ENCODE assay signal across 20 mouse cellular contexts in the genomic region with DNA sequence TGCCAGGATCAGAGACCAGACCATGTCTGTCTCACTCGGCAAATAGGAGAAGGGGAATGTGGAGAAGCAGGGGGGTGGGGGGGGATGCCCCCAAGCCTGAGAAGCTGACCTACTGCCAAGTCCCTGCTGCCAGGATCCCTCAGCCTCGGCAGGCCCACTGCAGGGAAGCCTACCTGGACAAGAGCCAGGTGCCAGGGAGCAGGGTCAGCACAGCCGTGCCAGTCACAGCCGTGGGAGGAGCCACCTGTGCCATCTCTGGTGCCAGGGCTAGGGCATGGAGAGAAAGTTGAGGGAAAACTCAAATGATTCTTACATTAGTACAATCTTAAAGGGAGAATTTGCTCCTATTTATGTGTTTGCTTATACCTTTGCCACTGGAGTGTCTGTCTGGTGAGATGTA. TPM values are rescaled to one million over a fixed set of nuclear protein-coding genes. Genes with fewer than 3 reads are reported as not detected.
A peak's percentile ranks its signal among the peaks of the same experiment; 100 is the strongest.
DNase-seq lines count a peak whose midpoint lies in the region; ATAC-seq and TF ChIP-seq lines count a peak whose summit lies in the region.
"Had no signal": no experiment of that assay in that cellular context is flagged by ENCODE, and none has a peak within 500 bp of the region (broad histone marks: within the 10 kb centered on the region; RNA-seq: fewer than 3 reads in every experiment).

No protein-coding gene starts in this region.

- H3K27ac ChIP-seq in left cerebral cortex, adult 2 months, result peak overlapping the region; percentile 76
- H3K27ac ChIP-seq: forebrain, embryonic 15.5 days had no signal

- H3K4me3 ChIP-seq in left cerebral cortex, adult 2 months, result peak overlapping the region; percentile 50
- H3K4me3 ChIP-seq: erythroblast, embryonic 14.5 days; heart, embryonic 12.5 days; myocyte had no signal

- DNase-seq in cerebellum, adult 11 months, result peak; percentile 71
- DNase-seq in left cerebral cortex, adult 2 months (ENCODE audit: extremely low spot score in 1 of 2, low spot score in 2 of 2), result no peak
- DNase-seq in left cerebral cortex, postnatal 25 days (ENCODE audit: low spot score in 2 of 2), result no peak
- DNase-seq in cerebellum, adult 18-20 months, result peak; percentile 81 to 82
- peak; percentile 75 to 79 for DNase-seq in cerebellum, postnatal 36 days
- DNase-seq in frontal cortex, postnatal 10 days (ENCODE audit: low spot score in 2 of 2), result no peak
- DNase-seq: heart, postnatal 36 days; lung, postnatal 10 days; thymus, postnatal 14 days had no signal

- TF ChIP-seq CTCF in left cerebral cortex, adult 2 months (IDR thresholded peaks at IDR 0.05), result no peak

- no peak for ATAC-seq in cerebellum, adult (ENCODE audit: insufficient number of reproducible peaks, low FRiP score, low TSS enrichment)
- no peak for ATAC-seq in megakaryocyte-erythroid progenitor cell, adult 5-6 weeks (replicated peaks; ENCODE audit: low FRiP score, low TSS enrichment, poor library complexity, severe bottlenecking)
- ATAC-seq: CD4-positive, CD25-positive, alpha-beta regulatory T cell, adult 4 months; forebrain, embryonic 15.5 days; intestine, embryonic 16.5 days had no signal

- intact Hi-C loops in left cerebral cortex, adult 2 months (cut with DNase I), result no loop called here
- intact Hi-C loops in left cerebral cortex, postnatal 25 days (cut with DNase I), result no loop called here

RNA-seq across cellular contexts. Expression of a gene that starts 2.3 kb away (rescaled TPM):
- total RNA-seq in left cerebral cortex, adult 2 months (2021), result 100 to 1,000 TPM; 800 to 813 TPM
- 100 to 1,000 TPM; 898 to 921 TPM for total RNA-seq in left cerebral cortex, postnatal 25 days (2021)
- 1.2 TPM in 1 of 2 replicates, not detected in the other for total RNA-seq in megakaryocyte-erythroid progenitor cell, adult 5-6 weeks (2014; fragmentation: Nextera tagmentation)
- not detected in 2 replicates for total RNA-seq in megakaryocyte-erythroid progenitor cell, adult 5-6 weeks (2017)

RNA-seq across cellular contexts. Expression of a gene that starts 24.7 kb away (rescaled TPM):
- 10 to 100 TPM; 53.2 to 54.1 TPM for total RNA-seq in left cerebral cortex, adult 2 months (2021)
- total RNA-seq in left cerebral cortex, postnatal 25 days (2021), result 10 to 100 TPM; 46.7 to 54.9 TPM
- 13.2 and 13.5 TPM in 2 replicates for total RNA-seq in megakaryocyte-erythroid progenitor cell, adult 5-6 weeks (2014; fragmentation: Nextera tagmentation)
- 7.6 and 10.0 TPM in 2 replicates for total RNA-seq in megakaryocyte-erythroid progenitor cell, adult 5-6 weeks (2017)

RNA-seq across cellular contexts. Expression of a gene that starts 31.7 kb away (rescaled TPM):
- 10 to 100 TPM in 1 of 2 experiments, 1 to 10 TPM in 1; 9.7 to 19.7 TPM for total RNA-seq in left cerebral cortex, adult 2 months (2021)
- total RNA-seq in left cerebral cortex, postnatal 25 days (2021), result 10 to 100 TPM; 11.1 to 20.1 TPM
- total RNA-seq in megakaryocyte-erythroid progenitor cell, adult 5-6 weeks (2014; fragmentation: Nextera tagmentation), result not detected in 2 replicates
- total RNA-seq in megakaryocyte-erythroid progenitor cell, adult 5-6 weeks (2017), result not detected in 2 replicates
- total RNA-seq: G1E; granulocyte monocyte progenitor cell, adult 5-6 weeks; megakaryocyte, adult 5-6 weeks had no signal

RNA-seq across cellular contexts. Expression of a gene that starts 32.2 kb away (rescaled TPM):
- 100 to 1,000 TPM; 370 to 387 TPM for total RNA-seq in left cerebral cortex, adult 2 months (2021)
- total RNA-seq in left cerebral cortex, postnatal 25 days (2021), result 100 to 1,000 TPM; 445 to 462 TPM
- 25.1 and 25.6 TPM in 2 replicates for total RNA-seq in megakaryocyte-erythroid progenitor cell, adult 5-6 weeks (2014; fragmentation: Nextera tagmentation)
- 14.4 and 36.7 TPM in 2 replicates for total RNA-seq in megakaryocyte-erythroid progenitor cell, adult 5-6 weeks (2017)

RNA-seq across cellular contexts. Expression of a gene that starts 60.0 kb away (rescaled TPM):
- 10 to 100 TPM; 43.9 to 46.5 TPM for total RNA-seq in left cerebral cortex, adult 2 months (2021)
- 10 to 100 TPM; 26.3 to 43.4 TPM for total RNA-seq in left cerebral cortex, postnatal 25 days (2021)
- 9.9 and 11.8 TPM in 2 replicates for total RNA-seq in megakaryocyte-erythroid progenitor cell, adult 5-6 weeks (2014; fragmentation: Nextera tagmentation)
- total RNA-seq in megakaryocyte-erythroid progenitor cell, adult 5-6 weeks (2017), result 13.9 and 15.2 TPM in 2 replicates

Comparison
In these comparisons a context has a peak if more than half of its experiments do, and no peak if none do; other contexts are left out.
1. DNase-seq: peak in cerebellum, adult 11 months (single experiment), cerebellum, adult 18-20 months (2 of 2) and cerebellum, postnatal 36 days (2 of 2); none in left cerebral cortex, adult 2 months (0 of 2), left cerebral cortex, postnatal 25 days (0 of 2) and frontal cortex, postnatal 10 days (0 of 2).
2. RNA of a gene that starts 2.3 kb away (total RNA-seq): 898 to 921 TPM in left cerebral cortex, postnatal 25 days and 800 to 813 TPM in left cerebral cortex, adult 2 months; 1.2 TPM in megakaryocyte-erythroid progenitor cell, adult 5-6 weeks; every median in the first group is over 100 times any median in the second.
3. RNA of a gene that starts 31.7 kb away (total RNA-seq): 11.1 to 20.1 TPM in left cerebral cortex, postnatal 25 days and 9.7 to 19.7 TPM in left cerebral cortex, adult 2 months; not detected in megakaryocyte-erythroid progenitor cell, adult 5-6 weeks; every median in the first group is over 10 times any median in the second.